Mouse (Mus musculus) embryonic facial prominence, embryonic 11.5 days (tissue): Measurements from ENCODE around the gene Psmc3. TPM values are rescaled to one million over a fixed set of nuclear protein-coding genes. Genes with fewer than 3 reads are reported as not detected.
A peak's percentile ranks its signal among the peaks of the same experiment; 100 is the strongest.

Source experiments
- ATAC-seq: fragments of 200-750 bp; cut with Nextera tagmentation; replicated peaks from 2 replicates; pipeline ENCODE4 v1.8.0; 2017; ENCODE audit warnings: low read depth; ENCODE audit not compliant: insufficient number of reproducible peaks, low FRiP score, low TSS enrichment
- DNase-seq: peaks from one replicate; pipeline ENCODE4 v3.0.0-alpha.2; 2015; ENCODE audit warnings: low spot score
- H3K27ac ChIP-seq: fragments of 300-500 bp; sonication (generic); replicated peaks from 2 replicates; pipeline ENCODE4 v1.5.1; 2014; ENCODE audit warnings: mild to moderate bottlenecking, low read depth, low read length, control low read depth
- H3K27me3 ChIP-seq: fragments of 300-500 bp; sonication (generic); 2 replicates; pipeline ENCODE4 v1.6.1; 2014; ENCODE audit warnings: mild to moderate bottlenecking, low read length, moderate library complexity, mixed read lengths; ENCODE audit not compliant: control insufficient read depth, insufficient read depth
- H3K36me3 ChIP-seq: fragments of 300-500 bp; sonication (generic); replicated peaks from 2 replicates; pipeline ENCODE4 v1.6.1; 2014; ENCODE audit warnings: low read depth, mild to moderate bottlenecking, low read length, moderate library complexity, mixed read lengths; ENCODE audit not compliant: control insufficient read depth, insufficient read depth
- H3K4me1 ChIP-seq: fragments of 300-500 bp; sonication (generic); 2 replicates; pipeline ENCODE4 v1.6.1; 2014; ENCODE audit warnings: low read length, mixed read lengths; ENCODE audit not compliant: control insufficient read depth, insufficient read depth
- H3K4me2 ChIP-seq: fragments of 300-500 bp; sonication (generic); 2 replicates; pipeline ENCODE4 v1.6.1; 2014; ENCODE audit warnings: low read depth, mild to moderate bottlenecking, control low read depth, low read length, moderate library complexity
- H3K4me3 ChIP-seq: fragments of 300-500 bp; sonication (generic); 2 replicates; pipeline ENCODE4 v1.5.1; 2014; ENCODE audit warnings: low read depth, low read length, control low read depth
- H3K9ac ChIP-seq: fragments of 300-500 bp; sonication (generic); replicated peaks from 2 replicates; pipeline ENCODE4 v1.6.1; 2014; ENCODE audit warnings: mild to moderate bottlenecking, control low read depth, low read length
- H3K9me3 ChIP-seq: fragments of 300-500 bp; sonication (generic); replicated peaks from 2 replicates; pipeline ENCODE4 v1.6.1; 2016; ENCODE audit warnings: mild to moderate bottlenecking, low read length, inconsistent platforms, mixed read lengths; ENCODE audit not compliant: control insufficient read depth
- WGBS: fragments of 180-500 bp; shearing (Covaris S2); extraction: QIAGEN DNeasy Blood & Tissue Kit; methylation state at CpG from one replicate; pipeline ENCODE4 v1.1.7; 2014; 5-methylcytosine and 5-hydroxymethylcytosine counted together
- polyA plus RNA-seq: library from polyadenylated mRNA; unstranded; fragments of >200 nt; fragmentation: Nextera tagmentation; extraction: Ambion mirVana; gene quantifications from 2 replicates; pipeline ENCODE4 v1.2.1, GENCODE M21; 2014

Psmc3 gene
- polyA plus RNA-seq, 1 experiment from 2014 or later = 406 TPM

DNA sequence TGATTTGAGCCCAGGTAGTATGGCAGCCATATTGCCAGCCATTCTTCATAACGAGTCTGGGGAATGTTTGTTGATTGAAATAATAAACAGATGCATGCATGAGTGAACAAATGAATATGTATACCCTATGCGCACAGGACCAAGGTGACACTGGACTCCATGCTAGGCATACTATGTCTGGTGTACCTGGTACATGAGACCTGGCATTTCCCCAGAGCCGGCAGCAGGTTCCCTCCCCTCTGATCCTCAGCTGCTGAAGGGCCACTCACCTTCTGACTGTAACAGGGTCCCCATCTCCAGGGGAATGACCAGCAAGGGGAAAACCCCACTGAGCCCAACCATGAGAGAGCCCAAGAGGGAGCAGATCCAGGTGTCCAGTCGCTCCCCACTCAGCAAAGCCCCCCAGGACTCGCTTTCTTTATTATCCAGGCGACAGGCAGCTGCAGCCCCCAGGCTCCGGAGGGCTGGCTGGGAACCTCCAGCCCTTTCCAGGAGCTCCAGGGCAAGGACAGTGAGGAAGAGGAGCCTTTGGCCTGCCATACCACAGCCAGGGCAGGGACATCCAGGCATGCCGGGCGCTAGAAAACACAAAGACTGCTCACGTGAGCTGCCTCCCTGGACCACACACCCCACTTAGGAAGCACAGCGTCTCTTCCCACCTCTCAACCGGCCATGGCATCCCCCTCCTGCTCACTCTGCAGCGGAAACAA lies 14.5 kb downstream of the Psmc3 start:
- no peak overlapping the region for H3K4me3 ChIP-seq
- no peak overlapping the region for H3K27ac ChIP-seq
- no peaks in the 10 kb centered on the region for H3K4me1 ChIP-seq
- 54% methylated on average over 13 of the region's 13 CpGs for WGBS
- no peak overlapping the region for H3K9ac ChIP-seq
- H3K36me3 ChIP-seq = peaks cover 2% of the 10 kb centered on the region
- ATAC-seq = no peak
- DNase-seq = no peak
- no peaks in the 10 kb centered on the region for H3K27me3 ChIP-seq
- no peak overlapping the region; the same call in 1 of the 2 replicates for H3K4me2 ChIP-seq
- H3K9me3 ChIP-seq = no peaks in the 10 kb centered on the region

DNA sequence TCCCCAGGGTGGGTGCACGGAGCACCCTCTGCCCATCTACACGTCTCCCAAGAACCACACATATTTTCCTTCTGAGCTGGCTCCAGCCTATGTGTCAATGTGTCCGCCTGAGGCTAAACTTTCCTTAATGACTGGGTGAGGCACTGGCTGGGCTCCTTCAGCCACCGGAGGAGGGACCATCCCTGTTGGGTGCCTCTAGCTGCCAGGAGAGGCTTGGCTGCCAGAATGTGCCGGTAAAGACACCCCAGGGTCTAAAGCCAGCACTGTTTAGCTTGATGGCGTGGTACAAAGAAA lies 15.0 kb downstream of the Psmc3 start:
- WGBS = 49% methylated on average over 6 of the region's 6 CpGs
- DNase-seq (no peak), ATAC-seq (no peak)
- no peaks in the 10 kb centered on the region for H3K4me1 ChIP-seq
- no peak overlapping the region for H3K27ac ChIP-seq
- H3K36me3 ChIP-seq = no peaks in the 10 kb centered on the region; the same call in 1 of the 2 replicates
- peak overlapping the region; percentile 82 for H3K4me2 ChIP-seq
- no peak overlapping the region for H3K4me3 ChIP-seq
- H3K9me3 ChIP-seq = no peaks in the 10 kb centered on the region
- no peaks in the 10 kb centered on the region for H3K27me3 ChIP-seq
- H3K9ac ChIP-seq = peak overlapping the region; percentile 25; the same call in 1 of the 2 replicates

DNA sequence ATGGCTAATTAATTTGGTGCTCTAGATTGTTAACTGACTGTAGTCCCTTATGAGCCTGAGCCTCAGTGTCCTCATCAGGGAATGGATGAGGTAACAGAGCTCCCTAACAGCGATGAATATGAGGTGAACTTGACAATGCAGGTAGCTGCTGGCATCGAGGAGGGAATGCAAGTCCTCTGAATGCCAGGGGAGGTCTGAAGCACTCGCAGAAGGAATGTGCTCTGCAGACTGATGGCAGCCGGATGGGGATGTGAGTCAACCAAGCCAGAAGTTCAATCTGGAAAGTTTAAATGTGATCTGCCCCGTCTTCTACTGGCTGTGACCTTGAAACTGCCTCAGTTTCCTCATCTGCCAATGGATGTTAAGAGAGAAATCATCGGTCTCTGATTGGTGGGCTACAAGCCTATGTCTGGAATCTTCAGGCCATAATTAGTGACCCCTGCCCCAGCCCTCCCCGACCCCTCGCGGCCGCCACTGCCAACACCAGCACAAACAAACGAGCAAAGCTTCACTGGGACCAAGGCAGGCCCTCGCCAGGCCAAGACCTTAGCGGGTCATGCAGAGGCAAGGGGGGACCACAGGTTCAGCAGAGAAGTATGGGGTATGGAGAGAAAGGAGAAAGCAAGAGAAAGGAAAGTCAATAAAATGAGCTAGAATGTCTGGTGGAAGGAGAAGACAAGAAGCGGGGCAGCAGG lies 15.6 kb downstream of the Psmc3 start:
- Histone ChIP-seq H3K36me3 (no peaks in the 10 kb centered on the region; the same call in 1 of the 2 replicates), H3K27ac (peak overlapping the region; percentile 81; the same call in 1 of the 2 replicates), H3K4me2 (peak overlapping the region; percentile 82), H3K4me3 (peak overlapping the region; percentile 60), H3K27me3 (no peaks in the 10 kb centered on the region), H3K9ac (peak overlapping the region; percentile 67), H3K9me3 (no peaks in the 10 kb centered on the region), H3K4me1 (no peaks in the 10 kb centered on the region)
- 8% methylated on average over 14 of the region's 14 CpGs for WGBS
- peak; percentile 6 for DNase-seq
- no peak for ATAC-seq

DNA sequence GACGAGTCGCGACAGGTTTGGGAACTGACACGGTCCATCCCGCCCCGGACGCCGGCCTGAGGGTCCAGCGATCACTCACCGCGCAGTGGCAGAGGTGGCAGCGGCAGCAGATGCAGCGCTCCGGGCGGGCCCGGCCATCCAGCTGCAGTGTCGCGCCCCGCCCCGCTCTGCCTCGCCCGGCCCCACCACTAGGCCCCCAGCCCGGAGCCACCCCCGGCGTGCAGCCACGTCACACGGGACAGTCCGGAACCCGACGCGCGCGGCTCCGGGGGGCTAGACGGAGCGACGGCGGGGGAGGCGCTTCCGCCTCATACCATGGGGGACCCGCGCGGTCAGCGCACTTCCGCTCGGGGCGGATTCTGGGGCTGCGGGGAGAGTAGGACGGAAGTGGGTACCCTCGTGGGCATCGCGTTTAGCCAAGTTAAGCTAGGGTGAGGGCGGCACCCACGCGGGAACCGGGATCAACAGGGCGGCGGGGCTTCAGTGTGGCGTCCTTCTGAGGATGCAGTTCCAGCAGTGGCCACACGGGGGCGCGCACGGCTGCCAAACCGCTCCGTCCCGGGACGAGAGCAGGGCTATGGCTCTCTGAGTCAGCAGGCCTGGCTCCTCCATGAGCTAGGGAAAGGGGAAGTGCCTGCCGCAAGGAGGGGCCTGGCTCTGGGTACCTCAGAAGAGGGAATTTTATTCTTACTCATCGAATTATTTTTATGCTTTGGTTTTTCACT lies 16.4 kb downstream of the Psmc3 start, which contains the start of gene Slc39a13:
Slc39a13 (minus strand) TSS at position 342 of the 725 bp plus-strand sequence.
- peak; percentile 93 for DNase-seq
- Histone ChIP-seq H3K4me1 (no peaks in the 10 kb centered on the region), H3K9ac (peak within 1 kb of the TSS; percentile 67), H3K27me3 (no peaks in the 10 kb centered on the region), H3K9me3 (no peaks in the 10 kb centered on the region), H3K4me3 (peak within 1 kb of the TSS; percentile 60), H3K36me3 (no peaks in the 10 kb centered on the region; the same call in 1 of the 2 replicates), H3K4me2 (peak within 1 kb of the TSS; percentile 82), H3K27ac (peak within 1 kb of the TSS; percentile 81)
- ATAC-seq = peak; percentile 97
- WGBS = under 1% methylated on average over 69 of the region's 69 CpGs

DNA sequence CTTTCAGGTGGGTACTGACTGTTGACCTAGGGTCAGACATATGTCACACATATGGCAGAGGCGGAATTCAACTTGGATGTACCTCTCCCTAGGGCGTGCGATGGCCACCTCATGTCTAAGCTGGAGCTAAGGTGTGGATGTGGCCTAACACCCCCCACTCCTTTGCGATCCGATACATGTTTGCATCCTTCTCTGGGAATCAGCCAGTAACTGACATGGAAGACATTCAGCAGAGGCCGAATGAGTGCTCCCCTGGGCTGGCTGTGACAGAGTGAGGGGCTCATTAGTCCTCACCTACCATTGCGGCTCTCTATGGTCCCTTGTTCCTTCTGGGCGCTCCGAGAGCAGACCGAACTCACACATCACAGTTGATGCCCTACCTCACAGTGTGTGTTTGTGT lies 17.2 kb downstream of the Psmc3 start:
- Histone ChIP-seq H3K4me2 (peak overlapping the region; percentile 82), H3K4me3 (peak overlapping the region; percentile 60), H3K27ac (no peak overlapping the region), H3K4me1 (no peaks in the 10 kb centered on the region), H3K9ac (peak overlapping the region; percentile 67), H3K36me3 (no peaks in the 10 kb centered on the region), H3K27me3 (no peaks in the 10 kb centered on the region), H3K9me3 (no peaks in the 10 kb centered on the region)
- ATAC-seq = no peak
- DNase-seq = peak; percentile 8
- WGBS = 79% methylated on average over 10 of the region's 10 CpGs

DNA sequence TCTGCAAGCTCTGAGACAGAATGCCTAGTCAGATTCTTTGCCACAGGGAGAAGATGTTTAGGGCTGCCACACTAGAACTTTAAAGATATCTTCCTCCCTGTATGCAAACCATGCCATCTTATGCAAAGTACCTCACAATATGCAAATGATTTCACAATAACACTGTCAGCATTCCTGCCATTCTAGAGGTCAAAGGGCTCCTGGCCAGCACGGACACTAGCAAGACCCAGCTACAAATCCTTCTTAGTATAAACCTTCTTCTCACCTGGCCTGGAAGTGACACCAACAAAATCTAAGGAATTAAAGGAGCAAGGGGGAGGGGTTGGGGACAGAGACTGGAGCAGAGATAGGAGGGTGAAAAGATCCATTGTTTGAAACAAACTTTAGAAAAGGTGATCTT lies 18.3 kb downstream of the Psmc3 start:
- Histone ChIP-seq H3K4me3 (no peak overlapping the region), H3K36me3 (no peaks in the 10 kb centered on the region), H3K9me3 (no peaks in the 10 kb centered on the region), H3K4me1 (no peaks in the 10 kb centered on the region), H3K4me2 (no peak overlapping the region), H3K27me3 (no peaks in the 10 kb centered on the region), H3K9ac (no peak overlapping the region), H3K27ac (no peak overlapping the region)
- no peak for ATAC-seq
- no peak for DNase-seq
- 25% methylated on average over 1 of the region's 1 CpGs for WGBS

DNA sequence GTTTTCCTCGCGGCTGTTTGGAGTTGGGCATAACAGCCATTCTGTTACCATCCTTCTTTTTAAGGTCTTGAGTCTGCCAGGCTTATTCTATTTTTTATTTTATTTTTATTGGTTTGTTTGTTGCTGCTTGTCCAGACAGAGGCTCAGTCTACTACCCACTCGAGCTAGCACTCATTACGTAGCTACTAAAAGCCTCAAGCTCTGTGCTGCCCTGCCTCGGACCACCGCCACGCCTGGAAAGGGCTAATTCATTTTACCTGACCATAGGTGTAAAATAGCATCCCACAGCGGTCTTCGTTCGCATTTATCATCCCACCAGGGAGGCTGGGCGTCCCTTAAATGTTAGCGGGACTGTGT lies 24.1 kb downstream of the Psmc3 start:
- WGBS = 15% methylated on average over 12 of the region's 12 CpGs
- no peak for ATAC-seq
- H3K9ac ChIP-seq = peak overlapping the region; percentile 41

More for the DNA sequence above, 24.1 kb downstream of the Psmc3 start:
- H3K4me2 ChIP-seq = peak overlapping the region; percentile 64
- no peaks in the 10 kb centered on the region for H3K9me3 ChIP-seq
- no peaks in the 10 kb centered on the region for H3K4me1 ChIP-seq
- DNase-seq = no peak
- H3K27ac ChIP-seq = no peak overlapping the region
- H3K36me3 ChIP-seq = no peaks in the 10 kb centered on the region
- H3K27me3 ChIP-seq = no peaks in the 10 kb centered on the region
- peak overlapping the region; percentile 38 for H3K4me3 ChIP-seq
